8 mouse cellular contexts compared by ENCODE assay signal in genomic region chr1:84839309-84840017, GRCm38 (mm10). TPM values are rescaled to one million over a fixed set of nuclear protein-coding genes. Genes with fewer than 3 reads are reported as not detected.
DNase-seq lines count a peak whose midpoint lies in the region; ATAC-seq and TF ChIP-seq lines count a peak whose summit lies in the region.

TSS of gene Fbxo36 (plus strand) at chr1:84839841.

- under 1% methylated on average over 53 of the region's 54 CpGs for WGBS in forebrain, embryonic 15.5 days
- WGBS in lung, adult 2 months = under 1% methylated on average over 49 of the region's 54 CpGs

- no peaks in the 10 kb centered on the region for H3K9me3 ChIP-seq in ES-E14 (ENCODE audit: control insufficient read depth, insufficient read depth, low read depth, low read length)
- H3K9me3 ChIP-seq in forebrain, embryonic 15.5 days = no peaks in the 10 kb centered on the region

- H3K4me2 ChIP-seq in forebrain, embryonic 15.5 days (replicated peaks) = peak within 1 kb of the TSS; percentile 72

- H3K36me3 ChIP-seq in ES-E14 (ENCODE audit: control insufficient read depth, insufficient read depth, low read length, poor library complexity, severe bottlenecking) = no peaks in the 10 kb centered on the region; the same call in 1 of the 2 replicates
- H3K36me3 ChIP-seq in forebrain, embryonic 15.5 days = no peaks in the 10 kb centered on the region

- DNase-seq in ES-E14 (ENCODE audit: low read depth, low spot score) = peak; percentile 93
- DNase-seq in cerebellum, adult 11-12 months = peak; percentile 89
- peak; percentile 88 for DNase-seq in heart, postnatal 25 days (ENCODE audit: low spot score)
- DNase-seq in layer of hippocampus, adult 18-20 months (ENCODE audit: low spot score in 2 of 2) = peak; percentile 87 to 92
- peak; percentile 95 for DNase-seq in lung, adult 2 months
- peak; percentile 79 to 81 for DNase-seq in thymus, adult 18-20 months

- intact Hi-C loops in heart, postnatal 25 days (cut with DNase I) = no loop called here

- peak within 1 kb of the TSS; percentile 100 for H3K27ac ChIP-seq in ES-E14 (ENCODE audit: insufficient read depth, low read depth, low read length, poor library complexity, severe bottlenecking)
- H3K27ac ChIP-seq in forebrain, embryonic 15.5 days (replicated peaks) = peak within 1 kb of the TSS; percentile 99

- H3K4me1 ChIP-seq in ES-E14 (ENCODE audit: control insufficient read depth in 2 of 2, insufficient read depth in 2 of 2, low read length in 2 of 2, poor library complexity in 1 of 2) = no peaks in the 10 kb centered on the region
- H3K4me1 ChIP-seq in forebrain, embryonic 15.5 days = peaks cover 28% of the 10 kb centered on the region
- H3K4me1 ChIP-seq in lung, adult 2 months (ENCODE audit: control insufficient read depth, insufficient read depth, low read length) = no peaks in the 10 kb centered on the region; the same call in 1 of the 2 replicates

- peak within 1 kb of the TSS; percentile 71 to 88 for H3K4me3 ChIP-seq in ES-E14 (ENCODE audit: insufficient read depth in 1 of 2, low read depth in 1 of 2, low read length in 2 of 2, poor library complexity in 1 of 2, severe bottlenecking in 1 of 2)
- H3K4me3 ChIP-seq in forebrain, embryonic 15.5 days = peak within 1 kb of the TSS; percentile 73
- peak within 1 kb of the TSS; percentile 75 for H3K4me3 ChIP-seq in lung, adult 2 months (replicated peaks; ENCODE audit: extremely low read depth, low read depth, low read length)

- in situ Hi-C loops in ES-E14 (cut with MboI; ENCODE audit: low sequenced_read_pairs in 2 of 2, unreplicated experiment in 2 of 2) = no loop called here

- no peak for TF ChIP-seq CTCF in lung, adult 2 months (IDR thresholded peaks at IDR 0.05; ENCODE audit: insufficient read depth, low read length)

- ATAC-seq in forebrain, embryonic 15.5 days (replicated peaks) = peak; percentile 86
- peak; percentile 65 for ATAC-seq in neutrophil, adult 5-6 weeks (ENCODE audit: extremely low read depth, insufficient number of reproducible peaks, low FRiP score, poor library complexity, severe bottlenecking)

- H3K27me3 ChIP-seq in forebrain, embryonic 15.5 days = no peaks in the 10 kb centered on the region

- peak; percentile 41; the same call in 1 of the 2 replicates for TF ChIP-seq POLR2A in lung, adult 2 months (IDR thresholded peaks at IDR 0.05; ENCODE audit: borderline replicate concordance, extremely low read depth, low read depth, low read length)

- peak within 1 kb of the TSS; percentile 99 for H3K9ac ChIP-seq in ES-E14 (ENCODE audit: insufficient read depth, low read depth, low read length, poor library complexity, severe bottlenecking)
- peak within 1 kb of the TSS; percentile 80 for H3K9ac ChIP-seq in forebrain, embryonic 15.5 days (replicated peaks)

TF ChIP-seq in ES-E14, 5 proteins besides CTCF, POLR2A, EP300 and RAD21:
- TF ChIP-seq HCFC1 (IDR thresholded peaks at IDR 0.05; ENCODE audit: borderline replicate concordance, insufficient read depth, low read length) (no peak; the same call in none of the 2 replicates), ZC3H11A (IDR thresholded peaks at IDR 0.05; ENCODE audit: borderline replicate concordance, low read depth, low read length) (no peak), CHD2 (IDR thresholded peaks at IDR 0.05; ENCODE audit: low read depth, low read length) (peak; percentile 88), ZNF384 (IDR thresholded peaks at IDR 0.05; ENCODE audit: low read depth, low read length) (peak; percentile 75; the same call in 1 of the 2 replicates), MAFK (IDR thresholded peaks at IDR 0.05; ENCODE audit: insufficient read depth, low read depth, low read length) (no peak)

RNA-seq across cellular contexts. Expression of gene Fbxo36, which starts in this region (rescaled TPM):
- 3.1 and 4.3 TPM in 2 replicates for total RNA-seq in ES-E14 (2012; rRNA removed)
- 4.4 and 6.5 TPM in 2 replicates for polyA plus RNA-seq in forebrain, embryonic 15.5 days (2015; fragmentation: Nextera tagmentation; extraction: Ambion mirVana)
- total RNA-seq in heart, postnatal 25 days (2021) = 1 to 10 TPM in 1 of 2 experiments, under 1 TPM in 1; 0.98 to 1.7 TPM
- 1 to 10 TPM; 2.3 to 3.3 TPM for total RNA-seq in layer of hippocampus, adult 18-20 months (2021)
- 7.7 and 7.9 TPM in 2 replicates for polyA plus RNA-seq in lung, adult 2 months (2012; rRNA removed)
- total RNA-seq in neutrophil, adult 5-6 weeks (2017) = 0.86 TPM in 1 of 2 replicates, not detected in the other

Comparison
In these comparisons a context has a peak if more than half of its experiments do, and no peak if none do; other contexts are left out.
1. Peak in every context shown above with its lines: DNase-seq, ATAC-seq, H3K4me3 ChIP-seq and H3K27ac ChIP-seq.
2. Peak in ATAC-seq in neutrophil, adult 5-6 weeks; RNA of the gene not detected or under 1 TPM.